Mouse (Mus musculus) hindbrain, postnatal 0 days (tissue): ENCODE data around the gene Crip2. TPM values are rescaled to one million over a fixed set of nuclear protein-coding genes. Genes with fewer than 3 reads are reported as not detected.

Source experiments
- ATAC-seq: fragments of 200-750 bp; cut with Nextera tagmentation; 2 replicates; pipeline ENCODE4 v1.8.0; 2017; ENCODE audit warnings: mild to moderate bottlenecking, moderate TSS enrichment, moderate library complexity
- DNase-seq: peaks from one replicate; pipeline ENCODE4 v3.0.0-alpha.2; 2015; ENCODE audit warnings: low spot score
- H3K27ac ChIP-seq: fragments of 300-500 bp; sonication (generic); 2 replicates; pipeline ENCODE4 v1.5.1; 2014; ENCODE audit warnings: mild to moderate bottlenecking
- H3K27me3 ChIP-seq: fragments of 300-500 bp; sonication (generic); 2 replicates; pipeline ENCODE4 v1.6.1; 2014; ENCODE audit warnings: low read length, mixed read lengths; ENCODE audit not compliant: insufficient read depth
- H3K36me3 ChIP-seq: fragments of 300-500 bp; sonication (generic); 2 replicates; pipeline ENCODE4 v1.6.1; 2014; ENCODE audit warnings: low read length, mixed read lengths; ENCODE audit not compliant: insufficient read depth
- H3K4me1 ChIP-seq: fragments of 300-500 bp; sonication (generic); 2 replicates; pipeline ENCODE4 v1.6.1; 2014; ENCODE audit warnings: antibody characterized with exemption, low read length, mixed read lengths; ENCODE audit not compliant: insufficient read depth
- H3K4me2 ChIP-seq: fragments of 300-500 bp; sonication (generic); 2 replicates; pipeline ENCODE4 v1.6.1; 2014; ENCODE audit warnings: low read depth, mild to moderate bottlenecking, low read length, moderate library complexity, mixed read lengths
- H3K4me3 ChIP-seq: fragments of 300-500 bp; sonication (generic); 2 replicates; pipeline ENCODE4 v1.5.1; 2014; ENCODE audit warnings: low read length
- H3K9ac ChIP-seq: fragments of 300-500 bp; sonication (generic); replicated peaks from 2 replicates; pipeline ENCODE4 v1.6.1; 2014; ENCODE audit warnings: mild to moderate bottlenecking, low read length, moderate library complexity, mixed read lengths
- H3K9me3 ChIP-seq: fragments of 300-500 bp; sonication (generic); 2 replicates; pipeline ENCODE4 v1.6.1; 2016; ENCODE audit warnings: low read length, mixed read lengths
- CTCF ChIP-seq: IDR thresholded peaks from 2 replicates; pipeline ENCODE4 v1.5.1; 2016; ENCODE audit warnings: antibody characterized with exemption, control low read depth, low read depth
- WGBS: fragments of 180-500 bp; shearing (Covaris S2); extraction: QIAGEN DNeasy Blood & Tissue Kit; methylation state at CpG from one replicate; pipeline ENCODE4 v1.1.7; 2014; 5-methylcytosine and 5-hydroxymethylcytosine counted together
- polyA plus RNA-seq: library from polyadenylated mRNA; unstranded; fragments of >200 nt; fragmentation: Nextera tagmentation; extraction: Ambion mirVana; gene quantifications from 2 replicates; pipeline ENCODE4 v1.2.1, GENCODE M21; 2015
- total RNA-seq: library from RNA; depleted of rRNA; stranded (reverse); fragments of >200 nt; gene quantifications from 2 replicates; pipeline ENCODE4 v1.2.3, GENCODE M21; 2014

The Crip2 gene
- total and polyA plus RNA-seq, 2 experiments from 2014 or later = 152 to 251 TPM

GRCm38 (mm10) chr12:113101251-113101960 lies 38.6 kb upstream of the Crip2 start:
- H3K27me3 ChIP-seq = no peaks in the 10 kb centered on the region
- peak overlapping the region; percentile 3; the same call in 1 of the 2 replicates for H3K27ac ChIP-seq
- H3K36me3 ChIP-seq = no peaks in the 10 kb centered on the region
- TF ChIP-seq CTCF = no peak
- ATAC-seq (no peak), DNase-seq (no peak)
- 78% methylated on average over 9 of the region's 9 CpGs for WGBS
- no peaks in the 10 kb centered on the region for H3K9me3 ChIP-seq
- no peak overlapping the region for H3K4me2 ChIP-seq
- no peak overlapping the region for H3K4me3 ChIP-seq
- H3K4me1 ChIP-seq = peaks cover 30% of the 10 kb centered on the region
- H3K9ac ChIP-seq = no peak overlapping the region

DNA sequence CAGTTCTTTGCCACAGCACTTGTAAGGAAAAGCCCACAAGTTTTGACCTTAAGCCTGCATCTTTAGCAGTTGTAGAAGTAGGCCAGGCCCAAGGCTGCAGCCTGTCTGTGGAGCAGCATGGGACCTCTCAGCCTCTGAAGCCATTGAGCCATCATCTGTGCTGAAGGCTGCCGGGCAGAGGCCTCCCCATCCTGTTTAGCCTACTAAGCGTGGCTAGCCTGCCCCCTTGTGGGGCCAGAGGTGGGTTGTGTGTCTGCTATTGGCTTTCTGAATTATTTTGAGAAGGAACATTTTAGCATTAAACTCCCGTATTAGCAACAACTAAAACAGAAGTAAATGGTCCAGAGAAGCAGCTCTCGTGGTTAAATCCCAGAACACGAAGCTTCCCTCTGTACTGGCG lies 37.6 kb upstream of the Crip2 start:
- TF ChIP-seq CTCF = peak; percentile 73
- H3K4me1 ChIP-seq = peaks cover 23% of the 10 kb centered on the region
- H3K36me3 ChIP-seq = no peaks in the 10 kb centered on the region
- DNase-seq = peak; percentile 81
- H3K9me3 ChIP-seq = no peaks in the 10 kb centered on the region
- 57% methylated on average over 6 of the region's 6 CpGs for WGBS
- no peak overlapping the region for H3K4me2 ChIP-seq
- peak; percentile 54 for ATAC-seq
- H3K4me3 ChIP-seq = no peak overlapping the region
- H3K9ac ChIP-seq = no peak overlapping the region
- H3K27ac ChIP-seq = no peak overlapping the region; the same call in 1 of the 2 replicates
- H3K27me3 ChIP-seq = no peaks in the 10 kb centered on the region

GRCm38 (mm10) chr12:113103846-113104451 lies 36.1 kb upstream of the Crip2 start:
- no peak overlapping the region for H3K27ac ChIP-seq
- no peak overlapping the region for H3K4me3 ChIP-seq
- TF ChIP-seq CTCF = peak; percentile 52
- WGBS = 82% methylated on average over 8 of the region's 8 CpGs
- no peaks in the 10 kb centered on the region for H3K27me3 ChIP-seq
- no peaks in the 10 kb centered on the region for H3K36me3 ChIP-seq
- no peaks in the 10 kb centered on the region for H3K9me3 ChIP-seq
- peaks cover 21% of the 10 kb centered on the region for H3K4me1 ChIP-seq
- ATAC-seq = no peak
- DNase-seq = no peak
- no peak overlapping the region for H3K9ac ChIP-seq
- no peak overlapping the region for H3K4me2 ChIP-seq

GRCm38 (mm10) chr12:113106386-113106785 lies 33.6 kb upstream of the Crip2 start:
- H3K36me3 ChIP-seq = no peaks in the 10 kb centered on the region
- H3K4me1 ChIP-seq = peaks cover 3% of the 10 kb centered on the region; the same call in 1 of the 2 replicates
- no peak overlapping the region for H3K27ac ChIP-seq
- WGBS = 82% methylated on average over 6 of the region's 6 CpGs
- no peaks in the 10 kb centered on the region for H3K27me3 ChIP-seq
- ATAC-seq = no peak
- TF ChIP-seq CTCF = no peak
- H3K9me3 ChIP-seq = no peaks in the 10 kb centered on the region
- H3K4me3 ChIP-seq = no peak overlapping the region
- no peak for DNase-seq
- no peak overlapping the region for H3K4me2 ChIP-seq
- no peak overlapping the region for H3K9ac ChIP-seq

DNA sequence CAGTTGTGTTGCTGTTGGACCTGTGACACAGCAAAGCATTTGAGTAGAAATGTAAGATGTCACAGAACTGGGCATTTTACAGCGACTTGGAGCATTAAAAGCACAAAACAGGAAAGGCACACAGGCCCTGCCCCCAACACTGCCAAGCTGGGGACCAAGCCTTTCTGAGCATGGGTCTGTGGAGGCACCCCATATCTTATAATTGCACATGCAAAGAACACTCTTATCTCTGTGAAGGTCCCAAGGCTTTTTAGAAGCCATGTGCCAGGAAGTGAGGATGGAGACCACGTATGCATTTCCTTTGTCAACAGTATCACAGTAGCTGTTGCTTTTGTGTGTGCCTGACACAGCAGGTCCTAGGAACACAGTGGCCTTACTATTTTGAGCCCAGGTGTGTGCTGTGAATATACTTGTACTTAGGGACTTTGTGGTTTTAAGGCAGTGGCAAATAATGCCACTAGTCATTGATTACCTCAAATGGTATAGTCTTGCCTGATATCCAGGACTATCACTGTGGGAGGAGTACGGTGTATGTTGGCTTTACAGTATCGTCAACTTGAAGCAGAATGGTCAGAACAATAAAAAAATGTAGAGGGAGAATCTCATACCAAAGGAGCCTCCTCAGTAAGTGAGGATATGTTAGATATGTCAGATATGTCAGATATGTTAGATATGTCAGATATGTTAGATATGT lies 32.5 kb upstream of the Crip2 start:
- Histone ChIP-seq H3K27me3 (no peaks in the 10 kb centered on the region), H3K9ac (no peak overlapping the region), H3K4me1 (peaks cover 3% of the 10 kb centered on the region; the same call in 1 of the 2 replicates), H3K9me3 (no peaks in the 10 kb centered on the region), H3K4me2 (no peak overlapping the region), H3K36me3 (no peaks in the 10 kb centered on the region), H3K4me3 (no peak overlapping the region), H3K27ac (no peak overlapping the region)
- DNase-seq (no peak), ATAC-seq (no peak)
- TF ChIP-seq CTCF = no peak
- 79% methylated on average over 4 of the region's 4 CpGs for WGBS

GRCm38 (mm10) chr12:113108528-113109283 lies 31.3 kb upstream of the Crip2 start:
- ATAC-seq = 0 out of 2 replicates have a peak, but pooled peaks have one; percentile 10
- WGBS = 83% methylated on average over 17 of the region's 17 CpGs
- H3K4me3 ChIP-seq = no peak overlapping the region
- H3K36me3 ChIP-seq = peaks cover 10% of the 10 kb centered on the region; the same call in 1 of the 2 replicates
- H3K4me2 ChIP-seq = no peak overlapping the region
- H3K27me3 ChIP-seq = no peaks in the 10 kb centered on the region
- no peak overlapping the region for H3K9ac ChIP-seq
- H3K4me1 ChIP-seq = peaks cover 3% of the 10 kb centered on the region; the same call in 1 of the 2 replicates
- DNase-seq = no peak
- no peak overlapping the region for H3K27ac ChIP-seq
- no peaks in the 10 kb centered on the region for H3K9me3 ChIP-seq
- no peak for TF ChIP-seq CTCF
